Mouse (Mus musculus): ENCODE measurements at regions not wholly inside any gene's neighbourhood (a gene's known extent, or its start where the extent isn't known, plus 50 kb on each side); places are given as distances from the start of the nearest gene placed in this dataset.

GRCm38 (mm10) chr15:74453810-74454209 lies 182.3 kb downstream of the Mroh4 start:
- TF ChIP-seq POLR2A (IDR thresholded peaks at IDR 0.05; ENCODE audit: insufficient read depth, low read depth, low read length) (no peak), EP300 (IDR thresholded peaks at IDR 0.05; ENCODE audit: insufficient read depth, low read depth, low read length) (no peak), CTCF (IDR thresholded peaks at IDR 0.05) (no peak)

Measured in heart, adult 2 months (tissue).